Mouse (Mus musculus) left cerebral cortex, adult 11 months (tissue): ENCODE data around the gene Prss22.
"Not testable (repeated sequence)": the region's sequence is repeated elsewhere in the genome, so short reads cannot be mapped to it uniquely, and the experiment has no call there.

Experiments
- DNase-seq: peaks from one replicate; pipeline ENCODE4 v3.0.0; 2022; ENCODE audit warnings: low spot score

Gene Prss22

GRCm38 (mm10) chr17:23994667-23995066 is 3.2 kb downstream of the Prss22 start:
- no peak for DNase-seq

GRCm38 (mm10) chr17:23993559-23994428 is 4.1 kb downstream of the Prss22 start:
- DNase-seq = peak; percentile 90

- no peak for DNase-seq
Observed at GRCm38 (mm10) chr17:23992789-23993553, 4.9 kb downstream of the Prss22 start.

GRCm38 (mm10) chr17:23989802-23990201 is 8.1 kb downstream of the Prss22 start:
- DNase-seq = no peak

- DNase-seq = no peak
Observed at GRCm38 (mm10) chr17:23984989-23985388, 12.9 kb downstream of the Prss22 start.

- DNase-seq = no peak
Observed at GRCm38 (mm10) chr17:23982912-23983311, 15.0 kb downstream of the Prss22 start.

- DNase-seq = no peak
Observed at GRCm38 (mm10) chr17:23980297-23980909, 17.5 kb downstream of the Prss22 start, which contains the start of gene Prss30. Gene Prss30, minus strand, starts transcription at chr17:23980566.

GRCm38 (mm10) chr17:23979471-23979870 is 18.4 kb downstream of the Prss22 start:
- DNase-seq = no peak

GRCm38 (mm10) chr17:23976665-23977064 is 21.2 kb downstream of the Prss22 start:
- no peak for DNase-seq

GRCm38 (mm10) chr17:23971315-23971714 is 26.6 kb downstream of the Prss22 start:
- DNase-seq = no peak

GRCm38 (mm10) chr17:23969231-23969630 is 28.7 kb downstream of the Prss22 start:
- peak; percentile 59 for DNase-seq

GRCm38 (mm10) chr17:23968780-23969179 is 29.1 kb downstream of the Prss22 start:
- DNase-seq = no peak

- DNase-seq = no peak
Observed at GRCm38 (mm10) chr17:23966658-23967401, 31.1 kb downstream of the Prss22 start.

- DNase-seq = no peak
Observed at GRCm38 (mm10) chr17:23965805-23966425, 32.0 kb downstream of the Prss22 start.

- no peak for DNase-seq
Observed at GRCm38 (mm10) chr17:23961573-23962122, 36.3 kb downstream of the Prss22 start.

GRCm38 (mm10) chr17:23960084-23960738 is 37.7 kb downstream of the Prss22 start:
- peak; percentile 73 for DNase-seq

GRCm38 (mm10) chr17:23955174-23955573 is 42.7 kb downstream of the Prss22 start, which contains the start of gene Sbpl:
Gene Sbpl, minus strand, starts transcription at chr17:23955274.
- DNase-seq = no peak

- DNase-seq = not testable (repeated sequence)
Observed at GRCm38 (mm10) chr17:23950828-23951227, 47.1 kb downstream of the Prss22 start.

GRCm38 (mm10) chr17:23949068-23949467 is 48.8 kb downstream of the Prss22 start:
- no peak for DNase-seq

- DNase-seq = not testable (repeated sequence)
Observed at GRCm38 (mm10) chr17:23947486-23947885, 50.4 kb downstream of the Prss22 start.
